19 mouse cellular contexts compared by ENCODE assay signal in the genomic region with DNA sequence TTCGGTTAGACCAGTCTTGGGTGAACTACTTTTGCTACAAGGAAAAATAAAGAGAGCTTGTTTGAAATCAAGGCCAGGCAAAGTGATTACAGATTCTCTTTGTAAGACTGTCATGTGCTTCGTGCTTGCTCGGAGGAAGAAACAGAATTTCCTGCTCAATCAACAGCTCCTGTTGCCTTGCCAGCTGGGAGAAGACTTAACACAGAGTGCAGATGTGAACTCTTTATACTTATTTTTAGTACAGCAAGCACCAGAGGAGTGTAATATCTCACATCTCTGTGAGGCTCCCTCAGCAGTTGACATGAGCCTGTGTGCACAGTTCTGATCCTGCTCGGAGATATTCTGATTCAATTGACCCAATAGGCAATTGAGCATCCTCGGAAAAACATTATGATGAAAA.
DNase-seq lines count a peak whose midpoint lies in the region; ATAC-seq and TF ChIP-seq lines count a peak whose summit lies in the region.
"Had no signal": no experiment of that assay in that cellular context is flagged by ENCODE, and none has a peak within 500 bp of the region (broad histone marks: within the 10 kb centered on the region; RNA-seq: fewer than 3 reads in every experiment).

No protein-coding gene starts in this region.

- 0 out of 2 replicates have a peak, but pooled peaks have one; percentile 31 for ATAC-seq in midbrain, postnatal 0 days (ENCODE audit: low FRiP score)
- ATAC-seq in midbrain, embryonic 13.5 days, result no peak
- ATAC-seq: intestine, embryonic 15.5 days had no signal

- no peaks in the 10 kb centered on the region for H3K36me3 ChIP-seq in midbrain, postnatal 0 days (ENCODE audit: insufficient read depth, low read length)
- H3K36me3 ChIP-seq in midbrain, embryonic 13.5 days, result no peaks in the 10 kb centered on the region
- H3K36me3 ChIP-seq: embryonic facial prominence, embryonic 15.5 days; hindbrain, embryonic 15.5 days; intestine, embryonic 15.5 days; limb, embryonic 13.5 days; liver, embryonic 13.5 days had no signal

- no peak overlapping the region for H3K4me3 ChIP-seq in layer of hippocampus, adult 2 months
- H3K4me3 ChIP-seq in midbrain, postnatal 0 days (ENCODE audit: low read depth, low read length), result no peak overlapping the region
- H3K4me3 ChIP-seq in midbrain, embryonic 13.5 days (replicated peaks), result no peak overlapping the region
- no peak overlapping the region for H3K4me3 ChIP-seq in gastrocnemius, adult 2 months
- H3K4me3 ChIP-seq: embryonic facial prominence, embryonic 15.5 days; hindbrain, embryonic 15.5 days; intestine, embryonic 15.5 days; limb, embryonic 13.5 days; liver, embryonic 13.5 days had no signal

- H3K27me3 ChIP-seq in midbrain, postnatal 0 days (ENCODE audit: insufficient read depth, low read length), result no peaks in the 10 kb centered on the region
- H3K27me3 ChIP-seq in midbrain, embryonic 13.5 days, result no peaks in the 10 kb centered on the region
- H3K27me3 ChIP-seq: embryonic facial prominence, embryonic 15.5 days; hindbrain, embryonic 15.5 days; intestine, embryonic 15.5 days; limb, embryonic 13.5 days; liver, embryonic 13.5 days had no signal

- H3K9me3 ChIP-seq in midbrain, postnatal 0 days (ENCODE audit: low read length), result no peaks in the 10 kb centered on the region
- no peaks in the 10 kb centered on the region for H3K9me3 ChIP-seq in midbrain, embryonic 13.5 days
- H3K9me3 ChIP-seq: embryonic facial prominence, embryonic 15.5 days; hindbrain, embryonic 15.5 days; intestine, embryonic 15.5 days; limb, embryonic 13.5 days; liver, embryonic 13.5 days had no signal

- 60% methylated on average over 5 of the region's 5 CpGs for WGBS in midbrain, postnatal 0 days
- 82% methylated on average over 5 of the region's 5 CpGs for WGBS in midbrain, embryonic 13.5 days

- H3K9ac ChIP-seq in midbrain, postnatal 0 days (replicated peaks; ENCODE audit: low read length, poor library complexity, severe bottlenecking), result no peak overlapping the region
- H3K9ac ChIP-seq in midbrain, embryonic 13.5 days (replicated peaks), result no peak overlapping the region
- H3K9ac ChIP-seq: embryonic facial prominence, embryonic 15.5 days; hindbrain, embryonic 15.5 days; intestine, embryonic 15.5 days; limb, embryonic 13.5 days; liver, embryonic 13.5 days; lung, embryonic 14.5 days had no signal

- peak overlapping the region; percentile 8; the same call in 1 of the 2 replicates for H3K27ac ChIP-seq in layer of hippocampus, adult 2 months
- H3K27ac ChIP-seq in midbrain, postnatal 0 days (ENCODE audit: low read depth, low read length), result no peak overlapping the region
- no peak overlapping the region for H3K27ac ChIP-seq in midbrain, embryonic 13.5 days
- no peak overlapping the region for H3K27ac ChIP-seq in gastrocnemius, adult 2 months
- H3K27ac ChIP-seq: embryonic facial prominence, embryonic 15.5 days; hindbrain, embryonic 15.5 days; intestine, embryonic 15.5 days; limb, embryonic 13.5 days; liver, embryonic 13.5 days had no signal

- H3K4me1 ChIP-seq in midbrain, postnatal 0 days (ENCODE audit: insufficient read depth, low read length), result no peaks in the 10 kb centered on the region
- H3K4me1 ChIP-seq in midbrain, embryonic 13.5 days (replicated peaks), result no peaks in the 10 kb centered on the region
- H3K4me1 ChIP-seq: embryonic facial prominence, embryonic 15.5 days; hindbrain, embryonic 15.5 days; intestine, embryonic 15.5 days; limb, embryonic 13.5 days; liver, embryonic 13.5 days had no signal

- peak; percentile 10 to 17 for DNase-seq in frontal cortex, adult 2 months (ENCODE audit: extremely low spot score in 1 of 2, low spot score in 1 of 2)
- DNase-seq in frontal cortex, postnatal 25 days (ENCODE audit: low spot score in 2 of 2), result no peak
- peak in 1 of 2 experiments; percentile 4 for DNase-seq in layer of hippocampus, adult 2 months (ENCODE audit: low spot score in 2 of 2)
- DNase-seq in layer of hippocampus, postnatal 36 days, result no peak
- DNase-seq in midbrain, postnatal 0 days (ENCODE audit: low spot score), result no peak
- peak; percentile 4 for DNase-seq in skeletal muscle tissue, adult 2 months (ENCODE audit: low read depth, low spot score)
- DNase-seq in gastrocnemius, adult 2 months, result no peak
- DNase-seq: cerebellum, adult 9-10 months; heart, postnatal 4 days; kidney, adult 9 months; kidney, postnatal 36 days; liver, embryonic 13.5 days; lung, embryonic 14.5 days; lung, postnatal 36 days had no signal

- intact Hi-C loops in gastrocnemius, adult 2 months (cut with DNase I), result no loop called here

- no peak for TF ChIP-seq CTCF in layer of hippocampus, adult 2 months (conservative IDR thresholded peaks at IDR 0.05)
- no peak for TF ChIP-seq CTCF in midbrain, postnatal 0 days (IDR thresholded peaks at IDR 0.05)
- TF ChIP-seq CTCF in gastrocnemius, adult 2 months (IDR thresholded peaks at IDR 0.05), result no peak

- H3K4me2 ChIP-seq in midbrain, postnatal 0 days (ENCODE audit: low read depth, low read length, poor library complexity, severe bottlenecking), result no peak overlapping the region
- H3K4me2 ChIP-seq in midbrain, embryonic 13.5 days (replicated peaks), result no peak overlapping the region
- H3K4me2 ChIP-seq: embryonic facial prominence, embryonic 15.5 days; hindbrain, embryonic 15.5 days; intestine, embryonic 15.5 days; limb, embryonic 13.5 days; liver, embryonic 13.5 days; lung, embryonic 14.5 days had no signal

Comparison
In these comparisons a context has a peak if more than half of its experiments do, and no peak if none do; other contexts are left out.
1. DNase-seq: peak in frontal cortex, adult 2 months (2 of 2) and skeletal muscle tissue, adult 2 months (single experiment); none in frontal cortex, postnatal 25 days (0 of 2), layer of hippocampus, postnatal 36 days (0 of 2), midbrain, postnatal 0 days (single experiment) and gastrocnemius, adult 2 months (single experiment).